Mouse (Mus musculus) gastrocnemius, postnatal 4 days (tissue): ENCODE results near the gene Aff4. TPM values are rescaled to one million over a fixed set of nuclear protein-coding genes. Genes with fewer than 3 reads are reported as not detected.

Experiments
- DNase-seq, 2 experiments: peaks; one replicate each; pipeline ENCODE4 v3.0.0; 2021 to 2022; ENCODE audit warnings: low spot score in 2 of 2, mixed read lengths in 2 of 2
- microRNA-seq: library from miRNA; unstranded; fragments of <30 nt; microRNA quantifications from one replicate; pipeline ENCODE4 v1.2.0, GENCODE M21; 2021
- total RNA-seq, 2 experiments: library from RNA; stranded (reverse); gene quantifications; 2 replicates each; pipeline ENCODE4 v1.2.3; 2021

Aff4 gene
- total RNA-seq, 2 experiments from 2014 or later, result 146 to 154 TPM

- no peak for DNase-seq
Observed at GRCm38 (mm10) chr11:53457372-53457954, 106.8 kb downstream of the Aff4 start.

- no peak for DNase-seq
Observed at GRCm38 (mm10) chr11:53458996-53459395, 108.4 kb downstream of the Aff4 start.

GRCm38 (mm10) chr11:53460192-53460591 is 109.6 kb downstream of the Aff4 start:
- DNase-seq, result no peak

GRCm38 (mm10) chr11:53461727-53462126 is 111.1 kb downstream of the Aff4 start:
- DNase-seq, result no peak

- peak in 1 of 2 experiments; percentile 31 for DNase-seq
Observed at GRCm38 (mm10) chr11:53463551-53464424, 113.2 kb downstream of the Aff4 start.

- DNase-seq, result peak; percentile 69 to 86
Observed at GRCm38 (mm10) chr11:53466231-53466971, 115.8 kb downstream of the Aff4 start.

GRCm38 (mm10) chr11:53469294-53469967 is 118.8 kb downstream of the Aff4 start:
- DNase-seq, result no peak

GRCm38 (mm10) chr11:53469968-53470695 is 119.5 kb downstream of the Aff4 start, which contains the start of gene Gm9837:
TSS of gene Gm9837 (minus strand) at chr11:53470479.
- DNase-seq, result peak; percentile 80 to 93

Small RNA genes lying within 50 kb of the gene (microRNA-seq; reads per million reads assigned to microRNA genes)
- not detected for gene Mir6920

Other genes starting within 250 kb of the Aff4 start
- gene Hspa4, start 50.4 kb upstream of the Aff4 start, total RNA-seq, result 100 to 1,000 TPM; 107 to 124 TPM
- gene Zcchc10, start 26.2 kb upstream of the Aff4 start, total RNA-seq, result 10 to 100 TPM; 10.5 to 10.7 TPM
- gene Leap2, start 72.3 kb downstream of the Aff4 start, total RNA-seq, result not detected
- gene Uqcrq, start 80.0 kb downstream of the Aff4 start, total RNA-seq, result 100 to 1,000 TPM; 694 to 764 TPM
- gene Gdf9, start 80.2 kb downstream of the Aff4 start, total RNA-seq, result 1 to 10 TPM in 1 of 2 experiments, under 1 TPM in 1; 0.86 to 1.0 TPM
- not detected for gene Gm10447, start 106.3 kb downstream of the Aff4 start, total RNA-seq
- gene Shroom1, start 106.4 kb downstream of the Aff4 start, total RNA-seq, result under 1 TPM; 0.49 to 0.81 TPM
- gene Gm9837, start 119.6 kb downstream of the Aff4 start, total RNA-seq, result not detected
- not detected for gene Gm9945, start 129.3 kb downstream of the Aff4 start, total RNA-seq
- under 1 TPM; 0.16 to 0.25 TPM for gene Sowaha, start 129.4 kb downstream of the Aff4 start, total RNA-seq
- 10 to 100 TPM; 85.8 to 88.6 TPM for gene Sept8, start 168.4 kb downstream of the Aff4 start, total RNA-seq
- gene Kif3a, start 216.5 kb downstream of the Aff4 start, total RNA-seq, result 10 to 100 TPM; 15.9 to 18.2 TPM